ENCODE assay signal across 8 mouse cellular contexts in genomic region chr13:93144336-93145167, GRCm38 (mm10). TPM values are rescaled to one million over a fixed set of nuclear protein-coding genes. Genes with fewer than 3 reads are reported as not detected.
DNase-seq lines count a peak whose midpoint lies in the region; ATAC-seq and TF ChIP-seq lines count a peak whose summit lies in the region.

Gene Cmya5, minus strand, starts transcription at chr13:93144724.

- no peaks in the 10 kb centered on the region; the same call in 1 of the 2 replicates for H3K9me3 ChIP-seq in ES-E14 (ENCODE audit: control insufficient read depth, insufficient read depth, low read depth, low read length)
- no peaks in the 10 kb centered on the region for H3K9me3 ChIP-seq in neural tube, embryonic 14.5 days (ENCODE audit: control insufficient read depth, low read length)

- H3K27me3 ChIP-seq in neural tube, embryonic 14.5 days (ENCODE audit: control insufficient read depth, insufficient read depth, low read length): no peaks in the 10 kb centered on the region

- peak within 1 kb of the TSS; percentile 54 for H3K9ac ChIP-seq in ES-E14 (ENCODE audit: insufficient read depth, low read depth, low read length, poor library complexity, severe bottlenecking)
- H3K9ac ChIP-seq in neural tube, embryonic 14.5 days (replicated peaks; ENCODE audit: low read depth, low read length): peak within 1 kb of the TSS; percentile 54

- peak; percentile 38 for DNase-seq in ES-E14 (ENCODE audit: low read depth, low spot score)
- peak; percentile 96 to 97 for DNase-seq in cerebellum, postnatal 10 days
- peak; percentile 97 for DNase-seq in heart, postnatal 4 days
- DNase-seq in layer of hippocampus, adult 2 months (ENCODE audit: low spot score in 2 of 2): peak; percentile 73 to 74
- DNase-seq in lung, adult 18-20 months: peak; percentile 89 to 92
- DNase-seq in thymus, adult 18-20 months: peak; percentile 29 to 36

- TF ChIP-seq CTCF in layer of hippocampus, adult 2 months (conservative IDR thresholded peaks at IDR 0.05): peak; percentile 64

- peak within 1 kb of the TSS; percentile 70 to 74 for H3K4me3 ChIP-seq in ES-E14 (ENCODE audit: insufficient read depth in 1 of 2, low read depth in 1 of 2, low read length in 2 of 2, poor library complexity in 1 of 2, severe bottlenecking in 1 of 2)
- H3K4me3 ChIP-seq in layer of hippocampus, adult 2 months: peak within 1 kb of the TSS; percentile 72
- H3K4me3 ChIP-seq in neural tube, embryonic 14.5 days (ENCODE audit: low read depth, low read length): peak within 1 kb of the TSS; percentile 40

- in situ Hi-C loops in ES-E14 (cut with MboI; ENCODE audit: low sequenced_read_pairs in 2 of 2, unreplicated experiment in 2 of 2): no loop called here

- H3K27ac ChIP-seq in ES-E14 (ENCODE audit: insufficient read depth, low read depth, low read length, poor library complexity, severe bottlenecking): no peak within 1 kb of the TSS
- peak within 1 kb of the TSS; percentile 88 for H3K27ac ChIP-seq in layer of hippocampus, adult 2 months
- 0 out of 2 replicates have a peak within 1 kb of the TSS, but pooled peaks have one; percentile 22 for H3K27ac ChIP-seq in neural tube, embryonic 14.5 days (ENCODE audit: low read depth, low read length)

- H3K4me1 ChIP-seq in ES-E14 (ENCODE audit: control insufficient read depth in 2 of 2, insufficient read depth in 2 of 2, low read length in 2 of 2, poor library complexity in 1 of 2): no peaks in the 10 kb centered on the region; a peak in 1 of 4 replicates
- H3K4me1 ChIP-seq in neural tube, embryonic 14.5 days (ENCODE audit: control insufficient read depth, insufficient read depth, low read length): peaks cover 9% of the 10 kb centered on the region; the same call in 1 of the 2 replicates

- peak within 1 kb of the TSS; percentile 87 for H3K4me2 ChIP-seq in neural tube, embryonic 14.5 days (ENCODE audit: low read depth, low read length)

- WGBS in neural tube, embryonic 14.5 days: 2% methylated on average over 32 of the region's 45 CpGs

- ATAC-seq in frontal cortex, adult (ENCODE audit: low TSS enrichment): peak; percentile 56
- peak; percentile 90 for ATAC-seq in neural tube, embryonic 14.5 days (ENCODE audit: low read depth)

- H3K36me3 ChIP-seq in ES-E14 (ENCODE audit: control insufficient read depth, insufficient read depth, low read length, poor library complexity, severe bottlenecking): peaks cover 4% of the 10 kb centered on the region
- H3K36me3 ChIP-seq in neural tube, embryonic 14.5 days (ENCODE audit: control insufficient read depth, insufficient read depth, low read length): no peaks in the 10 kb centered on the region

TF ChIP-seq in ES-E14, 5 proteins besides CTCF, POLR2A, EP300 and RAD21:
- no peak for TF ChIP-seq CHD2 (IDR thresholded peaks at IDR 0.05; ENCODE audit: low read depth, low read length)
- no peak for TF ChIP-seq ZNF384 (IDR thresholded peaks at IDR 0.05; ENCODE audit: low read depth, low read length)
- no peak for TF ChIP-seq HCFC1 (IDR thresholded peaks at IDR 0.05; ENCODE audit: borderline replicate concordance, insufficient read depth, low read length)
- no peak for TF ChIP-seq ZC3H11A (IDR thresholded peaks at IDR 0.05; ENCODE audit: borderline replicate concordance, low read depth, low read length)
- TF ChIP-seq MAFK (IDR thresholded peaks at IDR 0.05; ENCODE audit: insufficient read depth, low read depth, low read length): no peak

RNA-seq across cellular contexts. Expression of gene Cmya5, which starts in this region (rescaled TPM):
- total RNA-seq in ES-E14 (2012; rRNA removed): 0.49 and 0.63 TPM in 2 replicates
- 10 to 100 TPM; 76.0 to 82.2 TPM for total RNA-seq in heart, postnatal 4 days (2021)
- 1 to 10 TPM; 3.4 to 3.5 TPM for total RNA-seq in layer of hippocampus, adult 2 months (2021)
- polyA plus RNA-seq in neural tube, embryonic 14.5 days (2014; fragmentation: Nextera tagmentation; extraction: Ambion mirVana): 0.24 and 0.39 TPM in 2 replicates

Comparison
In these comparisons a context has a peak if more than half of its experiments do, and no peak if none do; other contexts are left out.
1. RNA of gene Cmya5 (total RNA-seq): 76.0 to 82.2 TPM in heart, postnatal 4 days; 3.4 to 3.5 TPM in layer of hippocampus, adult 2 months and 0.49 to 0.63 TPM in ES-E14; every median in the first group is over 10 times any median in the second.
2. Peak in DNase-seq, H3K4me3 ChIP-seq and H3K9ac ChIP-seq in ES-E14; RNA of the gene not detected or under 1 TPM.
3. Peak in ATAC-seq, H3K4me3 ChIP-seq, H3K27ac ChIP-seq, H3K9ac ChIP-seq and H3K4me2 ChIP-seq in neural tube, embryonic 14.5 days; RNA of the gene not detected or under 1 TPM.
4. DNase-seq: peak in every context shown above with its lines; median percentile 97 in heart, postnatal 4 days; 96 in cerebellum, postnatal 10 days; 90 in lung, adult 18-20 months; 74 in layer of hippocampus, adult 2 months; 38 in ES-E14; 32 in thymus, adult 18-20 months.
5. Peak in every context shown above with its lines, with median percentiles within 50 percentile points of each other: H3K4me3 ChIP-seq.